Mouse (Mus musculus) kidney, adult 11 months (tissue): Measurements from ENCODE around the gene Bsg.
"Not testable (repeated sequence)": the region's sequence is repeated elsewhere in the genome, so short reads cannot be mapped to it uniquely, and the experiment has no call there.

Experiments used
- DNase-seq: peaks from one replicate; pipeline ENCODE4 v3.0.0; 2022

Bsg gene

DNA sequence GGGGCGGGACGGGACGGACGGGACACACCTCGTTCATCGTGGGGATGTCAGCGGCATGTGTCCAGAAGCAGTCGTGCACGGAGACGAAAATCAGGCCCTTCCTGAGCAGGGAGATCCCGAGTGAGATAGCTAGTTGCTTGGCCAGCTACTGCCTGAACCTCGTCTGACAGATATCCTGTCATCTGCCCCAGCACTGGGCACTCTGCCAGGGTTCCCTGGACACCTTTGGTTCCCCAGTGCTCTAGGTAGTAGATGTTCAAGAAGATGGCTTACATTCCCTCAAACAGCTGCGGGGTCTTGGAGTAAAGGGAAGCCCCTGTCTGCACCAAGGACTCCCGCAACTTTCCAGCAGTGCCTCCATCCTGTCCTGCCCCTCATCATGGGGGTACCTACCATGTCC, 32.4 kb downstream of the Bsg start:
- no peak for DNase-seq

DNA sequence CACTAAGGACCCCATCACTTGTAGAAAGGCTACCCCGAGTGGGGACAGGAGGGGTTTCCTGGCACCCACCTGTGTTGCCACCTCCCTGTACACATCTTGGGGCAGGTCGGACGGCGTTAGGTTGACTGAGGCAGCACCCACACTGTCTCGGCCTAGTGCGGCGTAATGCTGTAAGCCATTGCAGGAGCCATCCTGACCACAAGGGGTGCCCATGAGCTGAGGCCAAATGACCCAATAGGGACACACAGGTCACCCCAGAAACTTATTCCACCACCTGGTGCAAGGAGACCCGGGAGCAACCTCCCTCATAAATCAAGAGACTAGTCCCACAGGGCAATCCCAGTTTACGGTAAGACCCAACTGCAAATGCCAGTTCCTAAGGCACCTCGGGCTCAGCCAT, 34.0 kb downstream of the Bsg start:
- DNase-seq, result no peak

DNA sequence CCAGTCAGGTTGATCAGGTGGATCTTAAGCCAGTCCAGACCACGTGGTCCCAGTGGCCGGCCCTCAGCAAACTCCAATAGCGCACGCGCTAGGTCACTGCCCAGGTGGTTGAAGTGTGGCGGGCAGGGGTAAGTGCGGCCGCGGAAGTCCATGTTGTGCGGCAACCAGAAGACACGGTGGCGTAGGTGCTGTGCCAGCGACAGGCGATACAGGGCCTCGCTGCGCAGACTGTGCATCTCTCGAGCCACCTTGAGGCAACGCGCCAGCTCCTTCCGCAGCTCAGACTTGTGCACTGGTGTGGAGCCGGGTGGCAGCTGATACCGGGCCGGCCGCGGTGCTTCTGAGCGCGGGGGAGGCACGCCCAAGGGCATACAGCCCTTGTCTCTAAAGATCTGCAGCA, 34.9 kb downstream of the Bsg start:
- no peak for DNase-seq

GRCm38 (mm10) chr10:79740863-79741262, 36.6 kb downstream of the Bsg start:
- no peak for DNase-seq

DNA sequence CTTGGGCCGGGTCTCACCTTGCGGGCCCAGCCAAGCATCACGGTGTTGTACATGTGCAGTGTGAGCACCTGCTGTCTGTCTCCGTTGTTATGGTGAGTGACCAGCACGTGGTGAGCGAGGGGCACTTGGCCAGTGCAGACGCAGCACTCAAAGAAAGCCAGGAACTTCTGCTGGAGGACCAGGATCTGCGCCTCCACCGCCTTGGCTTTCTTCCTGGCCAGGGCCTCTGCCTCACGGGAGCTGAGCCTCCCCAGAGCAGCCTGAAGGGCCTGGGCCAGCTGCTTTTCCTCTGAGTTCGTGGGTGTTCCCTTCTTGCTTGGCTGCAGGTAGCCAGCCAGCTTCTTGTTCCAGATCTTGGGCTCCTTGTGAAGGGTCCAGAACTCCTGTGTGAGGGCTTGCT, 38.9 kb downstream of the Bsg start:
- DNase-seq, result no peak

- no peak for DNase-seq
Observed at GRCm38 (mm10) chr10:79743650-79744365, 39.5 kb downstream of the Bsg start.

- peak; percentile 47 for DNase-seq
Observed at GRCm38 (mm10) chr10:79745411-79745810, 41.1 kb downstream of the Bsg start.

GRCm38 (mm10) chr10:79745898-79746773, 41.8 kb downstream of the Bsg start, which contains the start of gene Polrmt:
Gene Polrmt (minus strand): TSS chr10:79746581.
- peak; percentile 98 for DNase-seq

DNA sequence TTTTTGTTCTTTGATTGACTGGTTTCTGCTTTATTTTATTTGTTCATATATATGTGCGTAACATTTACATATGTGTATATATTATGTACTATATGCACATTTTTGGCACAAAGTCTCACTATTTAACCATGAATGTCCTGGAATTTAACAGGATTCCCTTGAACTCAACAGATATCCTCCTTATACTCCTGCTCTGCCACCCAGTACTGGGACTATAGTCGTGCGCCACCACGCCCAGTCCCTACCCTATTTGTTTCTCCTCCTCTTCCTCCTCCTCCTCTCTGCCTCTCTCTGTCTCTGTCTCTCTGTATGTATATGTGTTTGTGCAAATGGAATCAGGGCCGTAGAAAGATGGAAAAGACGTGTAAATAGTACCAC, 42.5 kb downstream of the Bsg start:
- no peak for DNase-seq

- DNase-seq, result no peak
Observed at GRCm38 (mm10) chr10:79748496-79748895, 44.2 kb downstream of the Bsg start.

GRCm38 (mm10) chr10:79754856-79755516, 50.7 kb downstream of the Bsg start, which contains the start of gene Fgf22:
Gene Fgf22 (plus strand): TSS chr10:79755076.
- DNase-seq, result peak; percentile 72

DNA sequence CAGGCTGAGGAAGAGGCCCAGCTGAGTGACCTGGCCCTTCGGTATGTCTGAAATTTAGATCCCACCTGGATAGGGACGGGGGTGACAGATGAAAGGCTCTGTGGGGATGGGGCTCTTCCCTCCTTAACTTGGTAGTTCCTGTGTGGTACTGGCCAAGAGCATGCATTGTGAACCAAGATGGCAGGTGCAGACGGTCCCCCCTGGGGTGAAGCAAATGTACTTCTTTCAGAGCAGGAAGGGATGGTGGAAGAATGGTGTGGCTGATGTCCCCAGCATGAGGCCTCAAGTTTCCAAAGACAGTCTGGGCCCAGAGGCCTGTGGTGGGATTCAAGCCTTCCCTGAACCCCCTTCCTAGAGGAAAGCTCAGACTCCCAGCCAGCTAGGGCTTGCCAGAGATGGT, 51.6 kb downstream of the Bsg start:
- DNase-seq, result no peak

- no peak for DNase-seq
Observed at GRCm38 (mm10) chr10:79756660-79757059, 52.4 kb downstream of the Bsg start.

DNA sequence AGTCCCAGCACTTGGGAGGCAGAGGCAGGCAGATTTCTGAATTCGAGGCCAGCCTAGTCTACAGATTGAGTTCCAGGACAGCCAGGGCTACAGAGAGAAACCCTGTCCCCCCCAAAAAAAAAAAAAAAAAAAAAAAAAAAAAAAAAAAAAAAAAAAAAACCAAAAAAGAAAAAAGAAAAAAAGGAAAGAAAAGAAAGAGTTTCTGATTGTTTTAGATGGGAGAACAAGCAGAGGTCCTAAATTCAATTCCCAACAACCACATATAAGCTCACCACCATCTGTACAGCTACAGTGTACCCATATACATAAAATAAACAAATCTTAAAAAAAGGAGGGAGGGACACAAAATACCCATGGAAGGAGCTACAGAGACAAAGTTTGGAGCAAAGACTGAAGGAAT, 55.4 kb downstream of the Bsg start:
- DNase-seq, result not testable (repeated sequence)

GRCm38 (mm10) chr10:79760603-79761143, 56.4 kb downstream of the Bsg start:
- DNase-seq, result no peak
